Mouse (Mus musculus) frontal cortex, postnatal 25 days (tissue): ENCODE data around the gene Glp1r.

Experiments used
- DNase-seq, 2 experiments: peaks; one replicate each; pipeline ENCODE4 v3.0.0; 2022; ENCODE audit warnings: low spot score in 2 of 2

Gene Glp1r

GRCm38 (mm10) chr17:30901627-30902026, at the start of gene Glp1r:
Gene Glp1r (plus strand): TSS chr17:30901817.
- DNase-seq = no peak

DNA sequence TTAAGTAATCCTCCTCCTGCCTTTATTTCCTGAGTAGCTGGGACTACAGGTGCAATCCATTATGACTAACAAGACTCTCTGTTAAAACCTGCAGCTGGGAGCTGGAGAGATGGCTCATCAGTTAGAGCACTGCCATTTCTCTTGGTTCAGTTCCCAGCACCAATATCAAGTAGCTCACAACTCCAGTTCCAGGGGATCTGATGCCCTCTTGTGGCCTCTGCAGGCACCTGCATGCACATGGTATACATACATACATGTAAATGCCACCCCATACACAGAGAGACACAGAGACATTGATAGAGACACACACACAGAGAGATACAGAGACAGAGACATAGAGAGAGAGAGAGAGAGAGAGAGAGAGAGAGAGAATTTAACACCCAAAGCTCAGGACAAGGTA, 49.3 kb upstream of the Glp1r start:
- no peak for DNase-seq

DNA sequence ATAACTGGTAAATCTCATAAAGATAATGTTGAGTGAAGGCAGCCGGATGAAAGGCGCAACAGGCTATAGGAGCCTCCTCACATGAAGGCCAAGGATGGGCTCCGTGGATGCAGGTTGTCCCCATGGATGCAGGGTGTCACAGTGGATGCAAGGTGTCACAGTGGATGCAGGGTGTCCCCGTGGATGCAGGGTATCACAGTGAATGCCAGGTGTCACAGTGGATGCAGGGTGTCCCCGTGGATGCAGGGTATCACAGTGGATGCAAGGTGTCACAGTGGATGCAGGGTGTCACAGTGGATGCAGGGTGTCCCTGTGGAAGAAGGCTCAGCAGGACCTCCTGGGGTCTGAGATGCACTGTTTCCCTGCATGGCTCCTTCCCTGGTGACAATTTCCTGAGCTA, 44.3 kb upstream of the Glp1r start:
- DNase-seq = no peak

- no peak for DNase-seq
These were observed 42.9 kb upstream of the Glp1r start for GRCm38 (mm10) chr17:30858586-30859259.

DNA sequence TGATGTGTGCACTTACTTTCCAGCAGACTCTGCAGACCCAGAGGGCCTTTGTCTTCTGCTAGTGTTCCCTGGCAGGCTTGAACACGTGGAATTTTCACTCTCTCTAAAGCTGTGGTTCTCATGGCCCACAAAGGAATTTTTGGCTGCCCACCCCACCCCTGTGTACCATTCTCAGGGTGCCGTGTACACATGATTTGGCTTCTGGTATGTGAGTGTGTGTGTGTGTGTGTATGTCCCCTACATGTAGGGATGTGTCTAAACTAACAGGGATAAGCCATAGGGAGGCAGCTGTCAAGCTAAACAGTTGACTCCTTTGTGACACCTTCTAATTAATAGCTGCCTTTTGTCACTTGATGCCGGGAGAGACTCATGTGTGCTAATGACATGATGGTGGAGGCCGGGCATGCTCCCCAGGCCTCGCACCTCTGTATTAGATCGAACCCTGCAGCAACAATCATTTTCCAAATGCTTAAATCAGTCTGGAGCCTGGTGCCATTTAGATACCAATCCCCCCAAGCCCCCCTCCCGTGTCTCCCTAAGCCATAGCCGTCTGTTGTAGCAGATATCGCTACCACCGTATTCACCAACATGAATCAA, 41.5 kb upstream of the Glp1r start:
- DNase-seq = no peak

GRCm38 (mm10) chr17:30860606-30861005, 41.0 kb upstream of the Glp1r start:
- no peak for DNase-seq

GRCm38 (mm10) chr17:30866281-30866680, 35.3 kb upstream of the Glp1r start:
- DNase-seq = no peak

DNA sequence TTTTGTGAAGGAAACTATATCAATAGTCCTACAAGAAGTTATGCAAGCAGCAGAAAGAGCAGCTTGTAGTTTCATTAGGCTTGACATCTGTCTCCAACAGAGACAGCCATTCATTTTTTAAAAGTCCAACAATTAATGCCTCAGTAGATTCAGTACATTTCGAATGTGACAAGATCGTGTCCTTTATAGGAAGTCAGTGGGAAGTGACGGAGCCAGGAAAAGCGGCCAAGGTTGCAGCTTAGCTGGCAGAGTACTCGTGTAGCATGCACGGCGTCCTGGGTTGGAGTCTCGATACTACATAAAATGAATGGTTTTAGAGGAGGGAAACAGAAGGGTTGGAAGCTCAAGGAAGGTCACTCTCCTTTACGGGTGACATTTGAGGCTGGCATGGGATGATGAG, 34.7 kb upstream of the Glp1r start:
- DNase-seq = no peak

- no peak for DNase-seq
These were observed 30.6 kb upstream of the Glp1r start for GRCm38 (mm10) chr17:30871040-30871439.

- no peak for DNase-seq
These were observed 27.3 kb upstream of the Glp1r start for GRCm38 (mm10) chr17:30874276-30874675.

- no peak for DNase-seq
These were observed 24.2 kb upstream of the Glp1r start for GRCm38 (mm10) chr17:30877456-30877855.

- DNase-seq = no peak
These were observed 23.0 kb upstream of the Glp1r start for GRCm38 (mm10) chr17:30878626-30879025.

DNA sequence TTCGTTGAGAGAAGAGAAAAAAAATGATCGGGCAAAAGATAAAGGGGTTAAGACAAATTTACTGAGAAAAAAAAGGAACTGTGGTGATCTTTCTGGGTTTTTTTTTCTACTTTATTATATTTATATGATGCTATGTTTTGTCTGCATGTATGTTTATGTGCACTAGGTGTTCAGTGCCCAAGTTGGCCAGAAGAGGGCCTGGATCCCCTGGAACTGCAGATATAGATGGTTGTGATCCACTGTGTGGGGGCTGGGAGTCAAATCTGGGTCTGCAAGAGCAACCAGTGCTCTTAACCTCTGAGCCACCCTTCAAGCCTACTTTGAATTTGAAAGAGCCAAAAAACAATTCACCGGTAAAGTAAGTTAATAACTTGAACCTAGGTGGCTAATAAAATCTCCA, 21.2 kb upstream of the Glp1r start:
- DNase-seq = no peak

GRCm38 (mm10) chr17:30881001-30881400, 20.6 kb upstream of the Glp1r start:
- DNase-seq = no peak

DNA sequence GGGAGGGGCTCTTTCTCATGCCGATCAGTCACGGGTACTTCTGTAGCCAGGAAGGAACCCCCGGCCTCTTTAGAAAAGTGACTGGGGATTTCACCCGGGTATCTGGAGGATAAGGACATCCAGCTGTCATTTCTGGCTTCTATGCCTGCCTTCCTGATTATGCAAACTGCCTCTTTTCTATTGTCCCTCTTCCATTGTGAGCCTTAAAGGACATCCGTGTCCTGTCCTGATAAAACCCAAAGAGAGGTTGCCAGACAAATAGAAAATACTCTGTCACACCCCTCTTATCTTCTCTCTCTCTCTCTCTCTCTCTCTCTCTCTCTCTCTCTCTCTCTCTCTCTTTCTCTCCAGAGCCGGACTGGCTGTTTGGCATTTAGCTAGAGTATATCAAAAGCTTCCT, 19.4 kb upstream of the Glp1r start:
- DNase-seq = no peak

DNA sequence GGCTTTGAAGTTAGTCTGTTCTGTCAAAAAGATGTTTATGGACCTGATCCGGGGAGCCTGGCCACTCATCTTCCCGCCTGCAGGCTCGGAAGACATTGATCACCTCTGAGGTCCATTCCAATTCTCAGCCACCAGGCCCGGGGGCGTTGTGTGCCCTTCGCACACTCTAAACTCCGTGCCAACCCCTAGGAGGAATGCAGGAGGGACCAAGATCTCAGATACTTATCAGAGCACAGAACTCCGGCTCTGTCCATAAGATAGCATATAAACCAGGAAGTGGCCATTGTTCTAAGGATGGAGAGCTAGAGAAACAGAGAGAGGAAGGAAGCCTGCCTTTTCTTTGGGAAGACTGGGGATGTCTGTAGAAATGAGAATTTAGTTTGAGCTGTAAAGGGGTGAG, 18.1 kb upstream of the Glp1r start:
- no peak for DNase-seq

GRCm38 (mm10) chr17:30892086-30892485, 9.5 kb upstream of the Glp1r start:
- no peak for DNase-seq

DNA sequence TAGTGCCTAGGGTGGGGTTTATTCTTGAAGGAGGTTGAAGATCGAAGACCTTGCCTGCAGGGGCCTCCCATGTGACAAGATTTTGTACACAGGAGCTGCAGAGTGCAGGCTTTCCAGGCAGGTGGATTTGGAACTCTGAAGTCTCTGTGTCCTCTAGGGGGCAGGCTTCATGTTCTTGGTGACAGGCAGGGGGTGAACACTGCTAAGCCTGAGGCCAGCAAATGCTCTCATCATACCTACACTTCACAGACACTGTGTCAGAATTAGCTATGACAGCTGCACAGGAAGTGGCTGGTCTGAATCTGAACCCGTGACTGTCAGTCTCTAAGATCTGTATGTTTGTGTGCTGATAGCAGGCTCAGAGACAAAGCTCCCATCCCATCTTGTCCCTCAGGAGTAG, 8.9 kb upstream of the Glp1r start:
- DNase-seq = no peak

GRCm38 (mm10) chr17:30897075-30897474, 4.5 kb upstream of the Glp1r start:
- DNase-seq = no peak

- no peak for DNase-seq
These were observed 2.5 kb downstream of the Glp1r start for GRCm38 (mm10) chr17:30904096-30904495.

DNA sequence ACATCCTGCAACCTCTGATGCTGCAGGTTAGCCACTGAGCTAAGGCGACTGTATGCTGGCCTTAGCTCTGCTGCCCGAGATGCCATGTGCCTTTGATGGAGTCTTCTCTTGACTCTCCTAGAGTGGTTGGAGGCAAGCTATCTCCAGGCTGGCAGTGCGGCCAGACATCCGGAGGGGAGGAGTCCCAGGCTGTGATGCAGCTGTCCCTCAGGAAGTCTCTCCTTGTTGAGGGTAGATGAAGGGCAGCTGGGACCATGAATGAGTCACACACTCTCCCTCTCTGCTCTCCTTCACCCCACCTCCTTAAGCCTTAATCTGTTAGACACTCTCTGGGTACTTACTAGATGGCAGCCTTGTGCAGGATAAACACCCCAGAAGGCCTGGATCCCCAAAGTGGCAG, 6.0 kb downstream of the Glp1r start:
- DNase-seq = no peak

- no peak for DNase-seq
These were observed 9.5 kb downstream of the Glp1r start for GRCm38 (mm10) chr17:30910866-30911731.

DNA sequence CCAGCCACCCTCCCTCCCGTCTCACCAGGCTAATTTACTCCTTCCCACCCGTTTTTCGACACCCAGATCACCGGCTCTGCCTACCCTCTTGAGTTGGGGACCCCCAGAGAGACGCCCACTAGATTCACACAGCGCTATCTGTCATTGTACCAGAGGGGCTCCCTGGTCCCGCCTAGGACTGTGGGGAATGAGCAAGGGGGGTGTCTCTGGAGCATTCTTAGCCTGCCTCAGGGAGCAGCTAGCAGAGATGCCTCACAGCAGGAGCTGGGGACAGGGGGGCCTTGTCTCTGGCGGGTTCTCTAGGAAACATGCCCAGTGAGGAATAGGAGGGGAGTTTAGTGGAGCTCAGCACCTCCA, 10.1 kb downstream of the Glp1r start:
- no peak for DNase-seq
